In genomic region chr12:33593685-33594084, GRCm38 (mm10) we compare ENCODE assay signal across 25 mouse cellular contexts.
DNase-seq lines count a peak whose midpoint lies in the region; ATAC-seq lines count a peak whose summit lies in the region.
"Had no signal": no experiment of that assay in that cellular context is flagged by ENCODE, and none has a peak within 500 bp of the region (broad histone marks: within the 10 kb centered on the region; RNA-seq: fewer than 3 reads in every experiment).

No protein-coding gene starts in this region.

- DNase-seq in kidney, adult 18-20 months, result no peak
- no peak for DNase-seq in hindbrain, embryonic 14.5 days (ENCODE audit: low spot score)
- DNase-seq: cerebellum, adult 9-10 months; gastrocnemius, postnatal 25 days; kidney, postnatal 36 days; liver; lung, adult 2 months; lung, postnatal 10 days; thymus, adult 18-20 months; thymus, postnatal 36 days had no signal

- peak overlapping the region; percentile 60 for H3K4me2 ChIP-seq in kidney, embryonic 15.5 days
- H3K4me2 ChIP-seq in neural tube, embryonic 12.5 days (replicated peaks), result no peak overlapping the region
- no peak overlapping the region for H3K4me2 ChIP-seq in neural tube, embryonic 15.5 days
- H3K4me2 ChIP-seq in limb, embryonic 12.5 days, result peak overlapping the region; percentile 57
- H3K4me2 ChIP-seq in hindbrain, embryonic 14.5 days (replicated peaks), result no peak overlapping the region
- H3K4me2 ChIP-seq in intestine, embryonic 16.5 days (ENCODE audit: low read depth, low read length), result no peak overlapping the region
- H3K4me2 ChIP-seq: heart, embryonic 15.5 days had no signal

- 19% methylated on average over 4 of the region's 4 CpGs for WGBS in kidney, embryonic 15.5 days
- WGBS in neural tube, embryonic 12.5 days, result 56% methylated on average over 4 of the region's 4 CpGs
- 51% methylated on average over 4 of the region's 4 CpGs for WGBS in neural tube, embryonic 15.5 days
- 7% methylated on average over 4 of the region's 4 CpGs for WGBS in limb, embryonic 12.5 days
- 72% methylated on average over 4 of the region's 4 CpGs for WGBS in hindbrain, embryonic 14.5 days
- 61% methylated on average over 4 of the region's 4 CpGs for WGBS in intestine, embryonic 16.5 days

- no peak overlapping the region for H3K4me3 ChIP-seq in kidney, embryonic 15.5 days (replicated peaks)
- no peak overlapping the region for H3K4me3 ChIP-seq in neural tube, embryonic 12.5 days
- H3K4me3 ChIP-seq in neural tube, embryonic 15.5 days (replicated peaks), result no peak overlapping the region
- no peak overlapping the region for H3K4me3 ChIP-seq in limb, embryonic 12.5 days (replicated peaks)
- H3K4me3 ChIP-seq in hindbrain, embryonic 14.5 days (replicated peaks; ENCODE audit: low read length), result no peak overlapping the region
- no peak overlapping the region for H3K4me3 ChIP-seq in intestine, embryonic 16.5 days (ENCODE audit: low read length)
- H3K4me3 ChIP-seq: embryonic facial prominence, embryonic 12.5 days; heart, embryonic 10.5 days; heart, embryonic 15.5 days; left cerebral cortex, adult 2 months had no signal

- no peaks in the 10 kb centered on the region for H3K36me3 ChIP-seq in kidney, embryonic 15.5 days
- H3K36me3 ChIP-seq in neural tube, embryonic 12.5 days, result no peaks in the 10 kb centered on the region
- no peaks in the 10 kb centered on the region for H3K36me3 ChIP-seq in neural tube, embryonic 15.5 days
- H3K36me3 ChIP-seq in limb, embryonic 12.5 days, result no peaks in the 10 kb centered on the region
- H3K36me3 ChIP-seq in hindbrain, embryonic 14.5 days (replicated peaks; ENCODE audit: control insufficient read depth, insufficient read depth), result no peaks in the 10 kb centered on the region
- no peaks in the 10 kb centered on the region for H3K36me3 ChIP-seq in intestine, embryonic 16.5 days (ENCODE audit: control insufficient read depth, insufficient read depth, low read length)
- H3K36me3 ChIP-seq: embryonic facial prominence, embryonic 12.5 days; heart, embryonic 10.5 days; heart, embryonic 15.5 days had no signal

- H3K9ac ChIP-seq in kidney, embryonic 15.5 days, result no peak overlapping the region
- H3K9ac ChIP-seq in neural tube, embryonic 12.5 days, result no peak overlapping the region
- no peak overlapping the region for H3K9ac ChIP-seq in neural tube, embryonic 15.5 days (replicated peaks)
- no peak overlapping the region for H3K9ac ChIP-seq in limb, embryonic 12.5 days (replicated peaks)
- H3K9ac ChIP-seq in hindbrain, embryonic 14.5 days, result no peak overlapping the region
- H3K9ac ChIP-seq in intestine, embryonic 16.5 days (ENCODE audit: low read depth, low read length), result no peak overlapping the region
- H3K9ac ChIP-seq: embryonic facial prominence, embryonic 12.5 days; heart, embryonic 15.5 days; liver, embryonic 14.5 days had no signal

- H3K9me3 ChIP-seq in kidney, embryonic 15.5 days (replicated peaks), result no peaks in the 10 kb centered on the region
- H3K9me3 ChIP-seq in neural tube, embryonic 12.5 days, result no peaks in the 10 kb centered on the region
- H3K9me3 ChIP-seq in neural tube, embryonic 15.5 days (replicated peaks), result no peaks in the 10 kb centered on the region
- no peaks in the 10 kb centered on the region for H3K9me3 ChIP-seq in limb, embryonic 12.5 days
- no peaks in the 10 kb centered on the region for H3K9me3 ChIP-seq in hindbrain, embryonic 14.5 days (ENCODE audit: control insufficient read depth, low read length)
- no peaks in the 10 kb centered on the region for H3K9me3 ChIP-seq in intestine, embryonic 16.5 days (ENCODE audit: control insufficient read depth, low read length)
- H3K9me3 ChIP-seq: embryonic facial prominence, embryonic 12.5 days; heart, embryonic 10.5 days; heart, embryonic 15.5 days had no signal

- H3K27ac ChIP-seq in kidney, embryonic 15.5 days, result no peak overlapping the region
- no peak overlapping the region for H3K27ac ChIP-seq in neural tube, embryonic 12.5 days
- H3K27ac ChIP-seq in neural tube, embryonic 15.5 days (replicated peaks), result no peak overlapping the region
- H3K27ac ChIP-seq in limb, embryonic 12.5 days, result no peak overlapping the region
- no peak overlapping the region for H3K27ac ChIP-seq in hindbrain, embryonic 14.5 days
- H3K27ac ChIP-seq in intestine, embryonic 16.5 days (ENCODE audit: low read length), result no peak overlapping the region
- H3K27ac ChIP-seq: heart, embryonic 10.5 days; heart, embryonic 15.5 days; hindbrain, postnatal 0 days; left cerebral cortex, adult 2 months; liver, embryonic 14.5 days; macrophage; stomach, postnatal 0 days had no signal

- H3K4me1 ChIP-seq in kidney, embryonic 15.5 days, result peaks cover 18% of the 10 kb centered on the region
- H3K4me1 ChIP-seq in neural tube, embryonic 12.5 days, result peaks cover 3% of the 10 kb centered on the region; the same call in 1 of the 2 replicates
- H3K4me1 ChIP-seq in neural tube, embryonic 15.5 days, result peaks cover 10% of the 10 kb centered on the region
- H3K4me1 ChIP-seq in limb, embryonic 12.5 days (replicated peaks), result peaks cover 23% of the 10 kb centered on the region
- peaks cover 7% of the 10 kb centered on the region; the same call in 1 of the 2 replicates for H3K4me1 ChIP-seq in hindbrain, embryonic 14.5 days (replicated peaks; ENCODE audit: control insufficient read depth, insufficient read depth, low read length)
- 0 out of 2 replicates have a peak, but pooled peaks cover 3% of the 10 kb centered on the region for H3K4me1 ChIP-seq in intestine, embryonic 16.5 days (ENCODE audit: control insufficient read depth, insufficient read depth, low read length)
- H3K4me1 ChIP-seq: heart, embryonic 10.5 days; heart, embryonic 15.5 days had no signal

- ATAC-seq in kidney, embryonic 15.5 days (replicated peaks; ENCODE audit: low FRiP score), result peak; percentile 62
- 0 out of 2 replicates have a peak, but pooled peaks have one; percentile 37 for ATAC-seq in neural tube, embryonic 12.5 days (ENCODE audit: low FRiP score, low read depth)
- ATAC-seq in neural tube, embryonic 15.5 days (ENCODE audit: low FRiP score), result no peak
- ATAC-seq in limb, embryonic 12.5 days (ENCODE audit: insufficient number of reproducible peaks, insufficient read depth, low FRiP score, low TSS enrichment, low read depth), result peak; percentile 68; the same call in 1 of the 2 replicates
- ATAC-seq in hindbrain, embryonic 14.5 days (ENCODE audit: low FRiP score), result no peak
- no peak for ATAC-seq in intestine, embryonic 16.5 days
- ATAC-seq: CD4-positive, CD25-positive, alpha-beta regulatory T cell, adult 4 months; hindbrain, postnatal 0 days; intestine, postnatal 0 days had no signal

- H3K27me3 ChIP-seq in kidney, embryonic 15.5 days, result no peaks in the 10 kb centered on the region
- no peaks in the 10 kb centered on the region for H3K27me3 ChIP-seq in neural tube, embryonic 12.5 days (replicated peaks)
- H3K27me3 ChIP-seq in neural tube, embryonic 15.5 days (replicated peaks), result no peaks in the 10 kb centered on the region
- H3K27me3 ChIP-seq in limb, embryonic 12.5 days, result no peaks in the 10 kb centered on the region
- no peaks in the 10 kb centered on the region for H3K27me3 ChIP-seq in hindbrain, embryonic 14.5 days (ENCODE audit: control insufficient read depth, insufficient read depth, low read length)
- no peaks in the 10 kb centered on the region for H3K27me3 ChIP-seq in intestine, embryonic 16.5 days (replicated peaks; ENCODE audit: control insufficient read depth, insufficient read depth, low read length)
- H3K27me3 ChIP-seq: embryonic facial prominence, embryonic 12.5 days; heart, embryonic 15.5 days had no signal

Comparison
In these comparisons a context has a peak if more than half of its experiments do, and no peak if none do; other contexts are left out.
1. ATAC-seq: peak in kidney, embryonic 15.5 days (single experiment), neural tube, embryonic 12.5 days (single experiment) and limb, embryonic 12.5 days (single experiment); none in neural tube, embryonic 15.5 days (single experiment), hindbrain, embryonic 14.5 days (single experiment) and intestine, embryonic 16.5 days (single experiment).
2. H3K4me2 ChIP-seq: peak in kidney, embryonic 15.5 days (single experiment) and limb, embryonic 12.5 days (single experiment); none in neural tube, embryonic 12.5 days (single experiment), neural tube, embryonic 15.5 days (single experiment), hindbrain, embryonic 14.5 days (single experiment) and intestine, embryonic 16.5 days (single experiment).